Mouse (Mus musculus) stomach, postnatal 0 days (tissue): ENCODE results near the gene Smarce1.

Experiments used
- CTCF ChIP-seq: IDR thresholded peaks from 2 replicates; pipeline ENCODE4 v1.5.1; 2016; ENCODE audit warnings: antibody characterized with exemption, low read depth, mild to moderate bottlenecking, moderate library complexity
- EP300 ChIP-seq: optimal IDR thresholded peaks from 2 replicates; pipeline ENCODE3; 2016; ENCODE audit warnings: antibody characterized with exemption

DNA sequence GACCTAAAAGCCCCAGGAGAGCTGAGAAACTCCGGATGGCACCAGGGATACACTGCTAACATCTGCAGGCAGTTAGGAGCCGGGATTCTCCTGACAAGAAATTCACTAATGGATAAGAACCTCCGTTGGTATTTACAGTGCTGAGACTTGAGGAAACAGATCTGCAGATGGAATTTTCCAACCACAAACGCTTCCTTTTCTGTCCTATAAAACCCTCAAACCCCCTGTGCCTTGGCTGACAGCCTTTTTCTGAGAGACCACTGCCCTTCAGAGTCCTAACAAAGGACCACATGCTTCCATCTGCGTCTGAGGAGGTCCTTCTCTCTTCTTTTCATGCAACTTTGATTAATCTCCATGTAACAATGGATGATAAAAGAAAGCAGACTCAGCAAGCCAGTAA, 69.2 kb downstream of the Smarce1 start:
- TF ChIP-seq CTCF = no peak
- no peak for TF ChIP-seq EP300
